Mouse (Mus musculus) hindbrain, embryonic 15.5 days (tissue): ENCODE data around the gene Fam207a. TPM values are rescaled to one million over a fixed set of nuclear protein-coding genes. Genes with fewer than 3 reads are reported as not detected.
A peak's percentile ranks its signal among the peaks of the same experiment; 100 is the strongest.

Experiments used
- ATAC-seq: fragments of 200-750 bp; cut with Nextera tagmentation; 2 replicates; pipeline ENCODE4 v1.8.0; 2017; ENCODE audit warnings: low read depth, moderate number of reproducible peaks, moderate TSS enrichment; ENCODE audit not compliant: low FRiP score
- H3K27ac ChIP-seq: fragments of 300-500 bp; sonication (generic); replicated peaks from 2 replicates; pipeline ENCODE4 v1.5.1; 2015; ENCODE audit warnings: mild to moderate bottlenecking, inconsistent platforms
- H3K27me3 ChIP-seq: fragments of 300-500 bp; sonication (generic); 2 replicates; pipeline ENCODE4 v1.6.1; 2015; ENCODE audit warnings: control low read depth, inconsistent platforms
- H3K36me3 ChIP-seq: fragments of 300-500 bp; sonication (generic); 2 replicates; pipeline ENCODE4 v1.6.1; 2015; ENCODE audit warnings: control low read depth, inconsistent platforms
- H3K4me1 ChIP-seq: fragments of 300-500 bp; sonication (generic); replicated peaks from 2 replicates; pipeline ENCODE4 v1.6.1; 2015; ENCODE audit warnings: control low read depth, inconsistent platforms
- H3K4me2 ChIP-seq: fragments of 300-500 bp; sonication (generic); 2 replicates; pipeline ENCODE4 v1.6.1; 2015; ENCODE audit warnings: moderate library complexity, mild to moderate bottlenecking, inconsistent platforms
- H3K4me3 ChIP-seq: fragments of 300-500 bp; sonication (generic); 2 replicates; pipeline ENCODE4 v1.5.1; 2015; ENCODE audit warnings: mild to moderate bottlenecking, inconsistent platforms
- H3K9ac ChIP-seq: fragments of 300-500 bp; sonication (generic); 2 replicates; pipeline ENCODE4 v1.6.1; 2015; ENCODE audit warnings: inconsistent platforms
- H3K9me3 ChIP-seq: fragments of 300-500 bp; sonication (generic); 2 replicates; pipeline ENCODE4 v1.6.1; 2016; ENCODE audit warnings: control low read depth, inconsistent platforms
- WGBS: fragments of 180-500 bp; shearing (Covaris S2); methylation state at CpG from one replicate; pipeline ENCODE4 v1.1.7; 2015; 5-methylcytosine and 5-hydroxymethylcytosine counted together
- polyA plus RNA-seq: library from polyadenylated mRNA; unstranded; fragments of >200 nt; fragmentation: Nextera tagmentation; extraction: Ambion mirVana; gene quantifications from 2 replicates; pipeline ENCODE4 v1.2.1, GENCODE M21; 2015

Gene Fam207a
- polyA plus RNA-seq, 1 experiment from 2014 or later, result 48.4 TPM

DNA sequence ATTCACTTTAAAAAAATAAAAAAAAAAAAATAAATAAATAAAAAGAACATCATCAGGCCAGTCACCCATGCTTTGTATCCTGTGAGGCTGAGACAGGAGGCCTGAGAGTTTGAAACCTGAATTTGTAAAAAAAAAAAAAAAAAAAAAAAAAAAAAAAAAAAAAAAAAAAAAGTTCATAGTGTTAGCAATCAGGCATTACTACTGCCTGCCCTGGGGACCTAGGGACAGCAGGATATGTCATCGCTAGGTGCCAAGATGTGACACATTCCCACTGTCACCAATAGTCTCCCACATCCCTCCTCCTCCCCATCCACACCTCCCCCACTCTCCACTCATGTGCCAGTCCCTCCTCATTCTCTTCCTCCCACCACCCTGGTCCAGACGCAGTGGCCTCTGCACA lies 10.9 kb upstream of the Fam207a start:
- no peak overlapping the region for H3K4me3 ChIP-seq
- no peaks in the 10 kb centered on the region for H3K27me3 ChIP-seq
- no peaks in the 10 kb centered on the region for H3K36me3 ChIP-seq
- WGBS, result 79% methylated on average over 2 of the region's 2 CpGs
- no peak overlapping the region for H3K27ac ChIP-seq
- no peak overlapping the region for H3K4me2 ChIP-seq
- no peak for ATAC-seq
- H3K9me3 ChIP-seq, result no peaks in the 10 kb centered on the region
- H3K4me1 ChIP-seq, result peaks cover 7% of the 10 kb centered on the region; the same call in 1 of the 2 replicates
- no peak overlapping the region for H3K9ac ChIP-seq

DNA sequence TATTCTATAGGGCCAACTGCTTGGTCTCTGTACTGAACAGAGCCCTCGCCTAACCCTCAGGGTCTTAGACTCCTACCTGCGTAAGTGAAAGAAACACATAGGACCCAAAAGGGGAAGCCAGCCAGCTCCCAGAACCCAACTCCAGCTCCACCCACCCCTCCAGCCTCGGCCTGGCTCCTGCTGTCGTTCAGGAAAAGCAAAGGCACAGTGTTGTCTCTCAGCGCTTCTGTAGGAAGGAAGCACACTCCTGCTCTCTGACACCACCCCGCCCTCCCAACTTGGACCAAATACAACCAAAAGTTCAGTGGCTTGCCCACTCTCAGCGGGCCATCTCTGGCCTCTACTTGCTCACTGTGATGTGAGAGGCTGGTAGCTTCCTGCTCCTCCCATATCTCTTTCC lies 7.7 kb upstream of the Fam207a start:
- Histone ChIP-seq H3K9me3 (no peaks in the 10 kb centered on the region), H3K9ac (no peak overlapping the region), H3K36me3 (no peaks in the 10 kb centered on the region), H3K4me1 (peaks cover 7% of the 10 kb centered on the region; the same call in 1 of the 2 replicates), H3K27me3 (no peaks in the 10 kb centered on the region), H3K4me2 (no peak overlapping the region), H3K4me3 (no peak overlapping the region), H3K27ac (no peak overlapping the region)
- no peak for ATAC-seq
- WGBS, result 73% methylated on average over 7 of the region's 7 CpGs

DNA sequence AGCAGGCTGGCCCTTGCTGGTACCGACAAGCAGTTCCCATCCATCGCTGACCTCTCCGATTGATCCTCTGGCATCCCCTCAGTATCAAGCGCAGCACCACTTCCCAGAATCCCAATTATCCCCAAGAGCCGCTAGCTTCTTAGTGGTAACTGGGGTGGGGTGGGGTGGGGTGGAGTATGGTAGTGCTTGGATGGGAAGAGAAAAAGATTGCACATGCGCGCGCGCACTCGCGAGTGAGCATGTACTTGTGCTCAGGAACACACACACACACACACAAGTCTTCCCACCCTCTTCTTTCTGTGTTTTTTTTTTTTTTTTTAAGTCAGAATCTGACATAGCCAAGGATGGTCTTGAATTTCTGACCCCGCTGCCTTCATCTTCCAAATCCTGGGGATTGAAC lies 7.2 kb upstream of the Fam207a start:
- no peaks in the 10 kb centered on the region for H3K36me3 ChIP-seq
- peaks cover 7% of the 10 kb centered on the region; the same call in 1 of the 2 replicates for H3K4me1 ChIP-seq
- WGBS, result 55% methylated on average over 12 of the region's 12 CpGs

DNA sequence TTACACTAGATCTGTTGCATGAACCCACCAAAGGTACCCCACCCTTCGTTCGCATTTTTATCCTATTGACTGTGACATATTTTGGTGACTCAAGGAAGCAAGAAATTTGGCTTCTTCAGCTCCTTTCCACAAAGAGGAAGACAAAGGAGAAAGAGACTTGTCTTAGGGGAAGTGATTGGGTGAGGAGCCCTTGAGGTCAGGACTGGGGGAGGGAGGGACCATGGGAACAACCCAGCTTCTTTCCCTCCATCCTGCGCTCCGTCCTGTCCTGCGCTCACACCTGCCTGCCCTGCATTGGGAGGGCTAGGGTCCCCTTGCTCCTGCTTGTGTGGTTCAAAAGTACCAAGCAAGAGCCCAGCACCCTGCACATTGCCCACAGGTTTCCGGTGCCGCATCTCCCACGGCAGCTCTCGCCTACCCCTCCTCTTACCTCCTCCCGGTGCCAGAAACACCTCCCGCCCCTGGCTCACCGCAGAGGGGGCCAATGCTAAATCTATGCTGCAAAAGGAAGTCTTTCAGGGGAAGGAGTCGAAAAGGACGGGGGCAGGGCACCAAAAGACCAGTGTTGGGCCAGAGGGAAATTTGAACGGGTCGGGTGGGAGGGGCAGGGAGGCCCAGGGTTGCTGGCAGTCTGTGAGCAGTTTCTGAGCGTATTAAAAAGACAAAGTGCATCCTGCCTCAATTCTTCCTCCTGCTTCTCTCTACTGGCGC lies 6.6 kb upstream of the Fam207a start:
- 11% methylated on average over 18 of the region's 18 CpGs for WGBS
- no peaks in the 10 kb centered on the region for H3K9me3 ChIP-seq
- H3K4me3 ChIP-seq, result peak overlapping the region; percentile 29
- peak overlapping the region; percentile 56 for H3K4me2 ChIP-seq
- no peaks in the 10 kb centered on the region for H3K27me3 ChIP-seq
- ATAC-seq, result no peak
- H3K27ac ChIP-seq, result no peak overlapping the region
- no peaks in the 10 kb centered on the region for H3K36me3 ChIP-seq
- H3K4me1 ChIP-seq, result peaks cover 7% of the 10 kb centered on the region; the same call in 1 of the 2 replicates
- peak overlapping the region; percentile 35; the same call in 1 of the 2 replicates for H3K9ac ChIP-seq

More for the DNA sequence above, 7.2 kb upstream of the Fam207a start:
- Histone ChIP-seq H3K27me3 (no peaks in the 10 kb centered on the region), H3K27ac (no peak overlapping the region), H3K4me2 (peak overlapping the region; percentile 56), H3K4me3 (peak overlapping the region; percentile 29), H3K9ac (peak overlapping the region; percentile 35; the same call in 1 of the 2 replicates), H3K9me3 (no peaks in the 10 kb centered on the region)
- ATAC-seq, result no peak

DNA sequence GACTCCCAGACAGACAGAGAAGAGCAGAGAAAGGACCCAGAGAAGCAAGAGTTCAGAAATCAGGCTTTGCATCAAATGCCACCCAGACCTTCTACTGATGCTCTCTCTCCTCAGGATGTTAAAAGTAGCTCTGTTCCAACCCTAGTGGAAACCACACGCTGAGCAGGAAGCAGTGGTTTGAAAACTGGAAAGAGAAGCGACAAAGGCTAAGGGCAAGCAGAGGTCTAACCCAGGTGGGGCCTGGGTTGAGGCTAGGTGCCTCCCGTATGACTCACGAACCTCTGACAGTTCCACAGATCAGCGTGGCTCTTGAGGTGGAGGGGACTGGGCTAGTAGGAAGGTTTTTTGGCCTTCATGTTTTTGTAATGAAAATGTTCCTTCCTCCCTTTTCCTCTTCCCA lies 4.9 kb upstream of the Fam207a start:
- ATAC-seq, result no peak

DNA sequence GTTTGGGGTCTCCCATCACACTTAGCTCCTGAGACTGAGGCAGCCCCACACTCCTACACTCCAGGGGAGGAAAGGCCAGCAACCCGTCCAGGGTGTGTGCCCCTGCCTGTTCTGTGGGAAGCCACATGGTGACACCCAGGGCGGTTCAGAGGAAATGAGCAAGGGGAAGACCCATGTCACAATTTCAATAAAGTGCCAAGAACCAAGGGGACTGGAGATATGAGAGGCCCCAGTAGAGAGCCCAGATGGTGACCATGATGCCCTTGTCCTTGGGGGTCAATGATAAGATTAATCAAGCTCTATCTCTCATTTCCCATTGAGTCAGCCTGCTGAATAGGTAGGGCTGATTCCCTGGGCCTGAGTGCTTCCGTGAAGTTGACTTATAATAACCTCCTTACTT lies 3.6 kb upstream of the Fam207a start:
- peak overlapping the region; percentile 1; the same call in 1 of the 2 replicates for H3K9ac ChIP-seq
- peaks cover 26% of the 10 kb centered on the region for H3K4me1 ChIP-seq
- H3K9me3 ChIP-seq, result no peaks in the 10 kb centered on the region
- no peak overlapping the region for H3K4me2 ChIP-seq
- no peaks in the 10 kb centered on the region; the same call in 1 of the 2 replicates for H3K36me3 ChIP-seq
- H3K27ac ChIP-seq, result no peak overlapping the region
- no peak for ATAC-seq
- H3K4me3 ChIP-seq, result no peak overlapping the region
- H3K27me3 ChIP-seq, result no peaks in the 10 kb centered on the region
- WGBS, result 86% methylated on average over 3 of the region's 3 CpGs

More for the DNA sequence above, 4.9 kb upstream of the Fam207a start:
- H3K9ac ChIP-seq, result no peak overlapping the region
- H3K4me1 ChIP-seq, result peaks cover 16% of the 10 kb centered on the region
- no peaks in the 10 kb centered on the region for H3K36me3 ChIP-seq
- H3K9me3 ChIP-seq, result no peaks in the 10 kb centered on the region
- H3K4me2 ChIP-seq, result no peak overlapping the region
- WGBS, result 91% methylated on average over 5 of the region's 5 CpGs
- no peaks in the 10 kb centered on the region for H3K27me3 ChIP-seq
- no peak overlapping the region for H3K27ac ChIP-seq
- no peak overlapping the region for H3K4me3 ChIP-seq

DNA sequence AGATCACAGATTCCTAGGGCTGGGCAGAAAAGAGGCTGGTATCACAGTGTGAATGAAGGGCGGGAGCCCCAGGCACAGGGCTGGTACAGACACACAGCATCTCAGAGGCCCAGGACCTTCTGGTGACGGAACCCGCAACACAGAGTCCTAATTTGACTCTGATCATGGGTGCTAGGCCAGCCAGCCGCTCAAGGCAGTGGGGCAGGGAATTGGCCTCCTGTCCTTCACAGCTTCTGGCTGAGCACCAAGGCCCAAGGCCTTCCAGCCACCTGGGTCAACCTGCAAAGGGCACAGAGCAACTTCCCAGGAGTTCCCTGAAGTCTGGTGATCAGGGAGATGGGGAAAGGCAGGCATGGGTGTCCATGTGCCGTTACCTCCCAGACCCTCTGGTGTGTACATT lies 2.2 kb upstream of the Fam207a start:
- Histone ChIP-seq H3K4me1 (peaks cover 29% of the 10 kb centered on the region), H3K27ac (no peak overlapping the region), H3K4me3 (no peak overlapping the region), H3K9me3 (no peaks in the 10 kb centered on the region), H3K4me2 (no peak overlapping the region), H3K27me3 (no peaks in the 10 kb centered on the region), H3K36me3 (peaks cover 8% of the 10 kb centered on the region), H3K9ac (no peak overlapping the region)
- 92% methylated on average over 5 of the region's 5 CpGs for WGBS
- ATAC-seq, result no peak

DNA sequence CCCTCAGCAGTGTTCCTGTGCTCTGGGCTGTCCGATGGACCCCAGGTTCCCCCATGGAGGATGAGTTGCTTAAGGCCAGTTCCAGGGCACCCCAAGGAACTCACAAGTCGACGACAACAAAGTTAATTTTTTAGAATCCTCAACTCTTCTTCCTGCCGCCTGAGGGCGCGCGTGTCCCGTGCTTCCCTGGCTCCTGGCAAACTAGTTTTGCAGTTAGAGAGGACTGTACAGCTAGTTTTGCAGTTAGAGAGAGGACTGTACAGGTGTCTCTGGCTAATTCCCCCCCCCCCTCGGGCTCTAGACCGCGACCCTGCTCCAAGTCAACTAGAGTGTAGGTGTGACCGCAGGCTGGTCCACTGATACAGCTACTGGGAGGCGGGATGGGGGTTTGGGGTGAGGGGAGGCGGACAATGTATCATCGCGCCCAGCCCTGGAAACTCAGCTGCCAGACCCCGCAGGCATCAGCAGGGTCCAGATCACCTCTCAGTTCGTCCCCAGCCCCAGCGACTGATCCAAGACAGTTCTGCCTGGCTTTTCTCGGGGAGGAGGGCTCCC lies 1.6 kb upstream of the Fam207a start:
- no peak for ATAC-seq
- H3K4me3 ChIP-seq, result no peak overlapping the region
- H3K36me3 ChIP-seq, result peaks cover 14% of the 10 kb centered on the region
- peaks cover 24% of the 10 kb centered on the region for H3K4me1 ChIP-seq
- H3K9me3 ChIP-seq, result no peaks in the 10 kb centered on the region
- 24% methylated on average over 20 of the region's 20 CpGs for WGBS
- no peak overlapping the region for H3K27ac ChIP-seq
- no peak overlapping the region for H3K9ac ChIP-seq
- H3K27me3 ChIP-seq, result no peaks in the 10 kb centered on the region
- H3K4me2 ChIP-seq, result no peak overlapping the region

DNA sequence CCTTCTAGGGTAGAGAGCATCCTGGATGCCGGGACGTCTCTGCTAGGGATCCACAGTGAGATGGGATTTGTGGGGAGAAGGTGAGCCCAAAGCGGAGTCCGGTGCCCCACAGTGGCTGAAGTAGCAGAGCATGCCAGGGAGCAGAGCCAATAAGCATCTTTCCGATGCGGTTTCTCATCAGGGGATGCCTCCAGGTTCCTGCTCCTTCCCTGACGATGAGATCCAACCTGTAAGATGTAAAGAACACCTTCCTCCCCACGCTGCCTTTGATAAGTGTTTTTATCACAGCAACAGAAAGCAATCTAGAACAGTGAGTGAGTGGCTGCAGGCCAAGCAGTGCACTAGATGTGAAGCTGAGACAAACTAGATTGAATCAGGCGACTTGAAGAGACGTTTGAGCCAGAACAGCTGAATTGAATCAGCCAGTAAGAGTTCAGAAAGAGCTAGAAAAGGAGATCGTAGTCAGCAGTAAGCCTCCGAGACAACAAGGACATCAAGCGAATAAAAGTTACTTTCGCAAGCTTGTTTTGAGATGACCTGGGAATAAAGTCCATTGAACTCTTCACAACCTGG lies 880 bp upstream of the Fam207a start:
- Histone ChIP-seq H3K4me1 (peaks cover 22% of the 10 kb centered on the region), H3K9ac (peak overlapping the region; percentile 43), H3K27ac (peak overlapping the region; percentile 78), H3K36me3 (peaks cover 21% of the 10 kb centered on the region), H3K4me2 (peak overlapping the region; percentile 66), H3K27me3 (no peaks in the 10 kb centered on the region), H3K4me3 (peak overlapping the region; percentile 91), H3K9me3 (no peaks in the 10 kb centered on the region)
- 36% methylated on average over 14 of the region's 14 CpGs for WGBS
- peak; percentile 0; the same call in 1 of the 2 replicates for ATAC-seq

DNA sequence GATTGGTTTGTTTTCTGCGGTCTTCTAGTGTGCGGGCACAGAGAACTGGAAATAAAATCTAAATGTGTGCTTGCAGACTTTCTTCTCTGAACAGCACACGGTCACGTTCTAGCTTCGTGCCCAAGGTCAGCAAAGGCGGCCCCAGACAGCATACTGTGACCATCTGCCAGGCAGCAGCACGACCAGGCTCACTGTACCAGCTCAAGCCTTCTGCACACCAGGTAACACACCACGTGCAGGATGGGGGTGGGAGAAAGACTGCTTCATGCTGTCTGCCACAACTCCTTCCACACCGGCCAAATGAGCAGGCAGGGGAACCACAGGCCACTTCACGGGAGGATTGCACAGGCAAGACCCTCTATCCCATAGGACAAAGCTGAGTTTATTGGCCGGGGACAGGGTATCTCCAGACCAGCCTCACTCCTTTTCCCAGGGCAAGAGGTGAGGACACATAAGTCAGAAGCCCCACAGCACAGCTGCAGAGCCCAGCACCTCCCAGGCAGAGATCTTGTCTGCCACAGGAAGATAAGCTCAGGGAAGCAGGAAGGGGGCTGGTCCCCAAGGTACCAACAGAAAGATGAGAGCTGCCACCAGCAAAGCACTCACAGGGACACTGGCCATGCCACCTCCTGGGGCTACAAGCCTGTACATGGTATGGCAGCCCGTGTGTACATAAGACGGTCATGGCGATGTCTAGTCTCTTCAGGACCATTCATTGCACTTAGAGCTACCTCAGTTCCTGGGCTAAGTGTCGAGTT lies 5.2 kb downstream of the Fam207a start:
- Histone ChIP-seq H3K4me1 (peaks cover 26% of the 10 kb centered on the region), H3K27me3 (no peaks in the 10 kb centered on the region), H3K4me2 (no peak overlapping the region), H3K9me3 (no peaks in the 10 kb centered on the region), H3K36me3 (peaks cover 40% of the 10 kb centered on the region), H3K4me3 (no peak overlapping the region), H3K27ac (peak overlapping the region; percentile 22; the same call in 1 of the 2 replicates), H3K9ac (no peak overlapping the region)
- ATAC-seq, result no peak
- 78% methylated on average over 15 of the region's 15 CpGs for WGBS

DNA sequence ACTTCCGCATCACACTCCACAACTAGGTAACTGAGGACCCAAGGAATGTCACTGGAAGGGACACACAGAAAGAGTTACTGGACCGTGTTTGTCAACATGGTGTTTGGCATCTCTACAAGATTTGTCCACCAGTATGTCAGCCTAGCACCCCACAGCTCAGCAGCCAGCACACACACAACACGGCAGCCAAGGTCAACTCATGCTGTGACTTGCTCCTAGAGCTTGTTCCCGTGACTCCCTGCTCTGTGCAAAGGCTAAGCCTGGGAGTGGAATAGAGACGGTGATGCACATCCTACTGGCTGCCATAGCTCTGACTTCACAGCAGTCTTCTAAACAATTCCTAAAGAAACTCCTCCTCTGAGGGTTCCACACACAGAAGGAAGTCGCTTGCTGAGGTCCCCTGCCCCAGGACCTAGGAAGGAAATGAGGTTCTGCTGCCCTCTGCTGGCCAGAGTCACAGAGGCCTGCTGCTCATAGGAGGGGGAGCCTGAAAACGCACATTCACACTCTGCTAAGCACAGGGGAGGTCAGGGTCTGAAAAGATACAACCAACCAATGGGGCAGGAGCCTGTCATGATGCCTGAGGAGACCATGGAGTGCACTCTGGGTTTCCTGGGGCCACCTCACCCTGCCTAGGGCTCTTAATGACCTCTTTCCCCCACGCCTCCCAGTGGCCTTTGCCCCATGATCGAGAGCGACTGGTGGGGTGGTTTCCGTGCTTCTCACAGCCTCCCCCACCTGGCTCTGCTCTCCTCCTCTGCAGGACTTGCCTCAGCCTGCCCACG lies 6.0 kb downstream of the Fam207a start:
- H3K27me3 ChIP-seq, result no peaks in the 10 kb centered on the region
- H3K36me3 ChIP-seq, result peaks cover 40% of the 10 kb centered on the region
- no peak overlapping the region for H3K4me2 ChIP-seq
- H3K9me3 ChIP-seq, result no peaks in the 10 kb centered on the region
- H3K4me1 ChIP-seq, result peaks cover 19% of the 10 kb centered on the region
- ATAC-seq, result peak; percentile 85
- peak overlapping the region; percentile 22; the same call in 1 of the 2 replicates for H3K27ac ChIP-seq
- no peak overlapping the region for H3K9ac ChIP-seq
- 38% methylated on average over 12 of the region's 12 CpGs for WGBS
- no peak overlapping the region for H3K4me3 ChIP-seq
